8 mouse cellular contexts compared by ENCODE assay signal in genomic region chr3:58691374-58691939, GRCm38 (mm10). TPM values are rescaled to one million over a fixed set of nuclear protein-coding genes. Genes with fewer than 3 reads are reported as not detected.
A peak's percentile ranks its signal among the peaks of the same experiment; 100 is the strongest.
DNase-seq lines count a peak whose midpoint lies in the region; ATAC-seq and TF ChIP-seq lines count a peak whose summit lies in the region.

No protein-coding gene starts in this region.

- peak overlapping the region; percentile 85 for H3K27ac ChIP-seq in forebrain, embryonic 14.5 days (ENCODE audit: low read depth, low read length)
- H3K27ac ChIP-seq in layer of hippocampus, adult 2 months = peak overlapping the region; percentile 89
- H3K27ac ChIP-seq in lung, embryonic 16.5 days (ENCODE audit: low read length) = peak overlapping the region; percentile 89

- TF ChIP-seq CTCF in brain, embryonic 14.5 days (IDR thresholded peaks at IDR 0.05; ENCODE audit: borderline replicate concordance, extremely low read depth, insufficient read depth, insufficient read length) = 0 out of 2 replicates have a peak, but pooled peaks have one; percentile 2
- TF ChIP-seq CTCF in layer of hippocampus, adult 2 months (conservative IDR thresholded peaks at IDR 0.05) = peak; percentile 16; the same call in 1 of the 2 replicates

- H3K36me3 ChIP-seq in forebrain, embryonic 14.5 days (ENCODE audit: control insufficient read depth, insufficient read depth, low read length) = no peaks in the 10 kb centered on the region
- no peaks in the 10 kb centered on the region for H3K36me3 ChIP-seq in lung, embryonic 16.5 days (ENCODE audit: control insufficient read depth, insufficient read depth, low read length)

- H3K4me3 ChIP-seq in forebrain, embryonic 14.5 days (ENCODE audit: low read depth, low read length) = peak overlapping the region; percentile 83
- peak overlapping the region; percentile 69 for H3K4me3 ChIP-seq in layer of hippocampus, adult 2 months
- H3K4me3 ChIP-seq in lung, embryonic 16.5 days (ENCODE audit: low read length) = peak overlapping the region; percentile 85

- H3K9me3 ChIP-seq in forebrain, embryonic 14.5 days (replicated peaks; ENCODE audit: control insufficient read depth, low read length) = no peaks in the 10 kb centered on the region
- H3K9me3 ChIP-seq in lung, embryonic 16.5 days (ENCODE audit: control insufficient read depth, low read length) = no peaks in the 10 kb centered on the region

- DNase-seq in brain, embryonic 14.5 days (ENCODE audit: low read depth) = peak; percentile 71
- peak; percentile 55 for DNase-seq in forebrain, embryonic 14.5 days (ENCODE audit: low spot score)
- peak; percentile 39 to 45 for DNase-seq in heart, postnatal 14 days
- peak; percentile 20 to 30 for DNase-seq in layer of hippocampus, adult 2 months (ENCODE audit: low spot score in 2 of 2)
- DNase-seq in ovary, postnatal 14 days (ENCODE audit: low spot score) = peak; percentile 17
- peak; percentile 20 to 23 for DNase-seq in thymus, postnatal 10 days (ENCODE audit: low spot score in 2 of 2)

- H3K4me1 ChIP-seq in forebrain, embryonic 14.5 days (ENCODE audit: control insufficient read depth, insufficient read depth, low read length) = peaks cover 13% of the 10 kb centered on the region
- peaks cover 18% of the 10 kb centered on the region for H3K4me1 ChIP-seq in lung, embryonic 16.5 days (replicated peaks; ENCODE audit: control insufficient read depth, insufficient read depth, low read length)

- no peaks in the 10 kb centered on the region for H3K27me3 ChIP-seq in forebrain, embryonic 14.5 days (replicated peaks; ENCODE audit: control insufficient read depth, insufficient read depth, low read length)
- H3K27me3 ChIP-seq in lung, embryonic 16.5 days (ENCODE audit: control insufficient read depth, insufficient read depth, low read depth, low read length) = peaks cover 4% of the 10 kb centered on the region; the same call in 1 of the 2 replicates

- intact Hi-C loops in heart, postnatal 14 days (cut with DNase I) = loop anchor here (5.0 to 10.0 kb wide), 3 partner anchors 34 to 277 kb away; partner anchors contain the start of genes Selenot and Tsc22d2

- TF ChIP-seq POLR2A in brain, embryonic 14.5 days (IDR thresholded peaks at IDR 0.05; ENCODE audit: borderline replicate concordance, extremely low read depth, insufficient read depth, insufficient read length, poor library complexity, severe bottlenecking) = no peak

- peak overlapping the region; percentile 87 for H3K9ac ChIP-seq in forebrain, embryonic 14.5 days (ENCODE audit: low read length)
- peak overlapping the region; percentile 82 for H3K9ac ChIP-seq in lung, embryonic 16.5 days (ENCODE audit: low read length)

- H3K4me2 ChIP-seq in forebrain, embryonic 14.5 days (ENCODE audit: low read length) = peak overlapping the region; percentile 93
- peak overlapping the region; percentile 91 for H3K4me2 ChIP-seq in lung, embryonic 16.5 days (ENCODE audit: low read depth, low read length)

- WGBS in forebrain, embryonic 14.5 days = under 1% methylated on average over 41 of the region's 65 CpGs
- 0% methylated on average over 25 of the region's 65 CpGs for WGBS in lung, embryonic 16.5 days

- peak; percentile 1 for ATAC-seq in CD4-positive, CD25-positive, alpha-beta regulatory T cell, adult 4 months
- ATAC-seq in forebrain, embryonic 14.5 days = peak; percentile 60
- peak; percentile 3; the same call in 1 of the 2 replicates for ATAC-seq in lung, embryonic 16.5 days (ENCODE audit: low read depth)

RNA-seq across cellular contexts. Expression of gene Siah2, which starts 0.7 kb away (rescaled TPM):
- 1 to 10 TPM; 2.8 to 3.0 TPM for polyA plus RNA-seq in CD4-positive, CD25-positive, alpha-beta regulatory T cell, adult 4 months (2017; shearing (Covaris generic))
- 11.1 and 16.2 TPM in 2 replicates for polyA plus RNA-seq in brain, embryonic 14.5 days (2012; rRNA removed)
- polyA plus RNA-seq in forebrain, embryonic 14.5 days (2014; fragmentation: Nextera tagmentation; extraction: Ambion mirVana) = 6.9 and 7.6 TPM in 2 replicates
- total RNA-seq in heart, postnatal 14 days (2021) = 10 to 100 TPM; 13.9 to 14.2 TPM
- total RNA-seq in layer of hippocampus, adult 2 months (2021) = 10 to 100 TPM; 16.0 to 18.4 TPM
- polyA plus RNA-seq in lung, embryonic 16.5 days (2015; fragmentation: Nextera tagmentation; extraction: Ambion mirVana) = 3.7 and 4.1 TPM in 2 replicates

RNA-seq across cellular contexts. Expression of gene Erich6, which starts 54.5 kb away (rescaled TPM):
- polyA plus RNA-seq in CD4-positive, CD25-positive, alpha-beta regulatory T cell, adult 4 months (2017; shearing (Covaris generic)) = not detected
- 0.26 and 0.33 TPM in 2 replicates for polyA plus RNA-seq in brain, embryonic 14.5 days (2012; rRNA removed)
- polyA plus RNA-seq in forebrain, embryonic 14.5 days (2014; fragmentation: Nextera tagmentation; extraction: Ambion mirVana) = 0.10 and 0.13 TPM in 2 replicates
- total RNA-seq in heart, postnatal 14 days (2021) = under 1 TPM in 1 of 2 experiments, not detected in 1; 0.10 TPM
- 1 to 10 TPM; 1.3 to 1.7 TPM for total RNA-seq in layer of hippocampus, adult 2 months (2021)
- polyA plus RNA-seq in lung, embryonic 16.5 days (2015; fragmentation: Nextera tagmentation; extraction: Ambion mirVana) = not detected in 2 replicates

Comparison
In these comparisons a context has a peak if more than half of its experiments do, and no peak if none do; other contexts are left out.
1. Peak in every context shown above with its lines: DNase-seq, ATAC-seq, H3K4me3 ChIP-seq and H3K27ac ChIP-seq.
2. ATAC-seq: peak in every context shown above with its lines; median percentile 60 in forebrain, embryonic 14.5 days; 3 in lung, embryonic 16.5 days; 1 in CD4-positive, CD25-positive, alpha-beta regulatory T cell, adult 4 months.
3. DNase-seq: peak in every context shown above with its lines; median percentile 71 in brain, embryonic 14.5 days; 55 in forebrain, embryonic 14.5 days; 42 in heart, postnatal 14 days; 25 in layer of hippocampus, adult 2 months; 22 in thymus, postnatal 10 days; 17 in ovary, postnatal 14 days.